Mouse (Mus musculus) Patski (cell line): ENCODE measurements at regions not wholly inside any gene's neighbourhood (a gene's known extent, or its start where the extent isn't known, plus 50 kb on each side); places are given as distances from the start of the nearest gene placed in this dataset.

Source experiments
- ATAC-seq: fragments of 100-300 bp; one replicate; pipeline ENCODE4 v1.8.0; 2021
- CTCF ChIA-PET: fragments of 350-600 bp; sonication (Branson Sonifier 250); formaldehyde crosslinking; loops from one replicate; lab custom pipeline; 2022; ENCODE audit warnings: inconsistent platforms; lab: Charles Lee
- POLR2A ChIA-PET: fragments of 350-600 bp; sonication (Branson Sonifier 250); formaldehyde crosslinking; loops from one replicate; lab custom pipeline; 2022; ENCODE audit warnings: antibody characterized with exemption, inconsistent platforms; lab: Charles Lee
- DNase-seq: peaks from one replicate; pipeline ENCODE4 v3.0.0-alpha.2; 2011; ENCODE audit warnings: low read depth, low spot score
- H3K27me3 ChIP-seq: fragments of 371-371 bp; one replicate; pipeline ENCODE4 v1.5.1; 2021
- CTCF ChIP-seq: fragments of 100-300 bp; IDR thresholded peaks from one replicate; pipeline ENCODE4 v1.5.1; 2021
- in situ Hi-C: fragments of 300-500 bp; cut with MboI; formaldehyde crosslinking; loops from 3 replicates; pipeline ENCODE4 v1.11.1; 2018; ENCODE audit warnings: low pct_unique_long_range_greater_than_20kb, mixed read lengths

DNA sequence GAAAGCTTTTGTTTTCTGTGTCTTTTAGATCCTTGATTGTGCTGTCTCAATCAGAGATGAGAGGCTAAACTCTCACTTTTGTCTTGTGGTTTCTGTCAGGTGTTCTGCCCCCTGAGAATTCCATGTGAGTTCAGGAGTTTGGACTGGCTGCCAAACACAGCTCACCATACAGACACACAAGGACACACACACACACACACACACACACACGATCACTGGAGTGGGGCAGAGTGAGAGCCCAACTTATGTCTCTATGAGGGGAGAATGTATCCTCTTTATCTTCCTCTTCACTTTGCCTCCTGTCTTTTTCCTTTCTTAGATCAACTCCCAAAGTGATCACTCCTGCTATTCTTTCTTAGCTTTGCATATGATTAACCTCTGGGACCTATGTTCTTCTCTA is 652.3 kb downstream of the Pcdh17 start:
- DNase-seq (no peak), ATAC-seq (no peak)
- ChIA-PET POLR2A (interaction anchor here (0.6 kb wide), 1 partner anchor 16 kb away, joined by 3 read pairs; no protein-coding TSS in a partner anchor), CTCF (no interaction called here)
- in situ Hi-C loops, result no loop called here
- no peak for TF ChIP-seq CTCF
- H3K27me3 ChIP-seq, result peaks cover 2% of the 10 kb centered on the region

DNA sequence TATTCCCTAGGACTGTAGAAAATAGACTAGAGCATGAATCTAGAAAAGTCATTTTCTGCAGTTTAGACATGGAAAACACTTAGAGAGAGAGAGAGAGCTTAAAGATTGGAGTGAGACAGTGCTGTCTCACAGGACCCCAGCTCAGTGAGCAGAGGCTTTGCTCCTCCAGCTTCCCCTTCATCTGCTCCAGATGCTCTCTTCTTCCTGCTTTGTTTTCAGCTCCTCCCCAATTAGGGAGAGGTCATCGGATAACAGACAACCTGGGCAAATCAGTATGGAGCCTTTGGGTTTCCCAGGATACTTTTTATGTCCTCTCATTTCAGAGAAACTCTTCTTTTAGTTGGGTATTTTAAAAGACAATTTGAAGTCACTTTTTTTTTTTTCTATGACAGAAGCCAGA is 653.7 kb downstream of the Pcdh17 start:
- ATAC-seq (no peak), DNase-seq (no peak)
- POLR2A ChIA-PET, result no interaction called here
- CTCF ChIA-PET, result no interaction called here
- in situ Hi-C loops, result no loop called here
- peaks cover 2% of the 10 kb centered on the region for H3K27me3 ChIP-seq
- no peak for TF ChIP-seq CTCF
